Mouse (Mus musculus): ENCODE measurements around the gene 9430015G10Rik. TPM values are rescaled to one million over a fixed set of nuclear protein-coding genes. Genes with fewer than 3 reads are reported as not detected.

Gene 9430015G10Rik
- polyA plus RNA-seq, 2 experiments = 34.4 to 74.5 TPM

DNA sequence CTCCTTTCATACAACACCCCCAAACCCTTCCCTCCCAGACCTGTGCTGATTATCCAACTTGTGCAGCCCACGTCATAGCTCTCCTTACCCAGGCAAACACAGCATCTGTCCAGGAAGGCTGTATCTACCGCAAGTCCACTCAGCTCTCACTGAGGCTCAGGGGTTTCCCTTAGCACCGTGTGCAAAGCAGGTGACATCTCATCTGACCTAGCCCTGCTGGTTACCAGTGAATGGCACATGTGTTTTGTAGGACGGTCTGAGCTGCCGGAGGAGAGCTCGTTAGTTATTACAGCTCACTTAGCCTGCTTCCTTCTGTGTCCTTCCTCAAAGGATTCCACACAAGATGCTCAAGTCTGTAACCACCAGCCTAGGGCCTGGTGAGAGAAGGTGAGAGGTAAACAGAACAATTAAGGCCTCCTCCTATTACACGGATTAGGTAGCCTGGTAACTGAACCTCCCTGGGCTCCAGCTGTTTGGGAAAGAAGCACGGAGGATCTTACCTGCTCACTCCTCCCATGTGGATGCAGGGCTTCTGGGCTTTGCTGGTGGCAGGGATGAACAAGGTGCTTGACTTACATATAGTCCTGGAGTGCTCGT, 11.9 kb upstream of the 9430015G10Rik start:
- H3K27ac ChIP-seq (replicated peaks; ENCODE audit: low read depth, low read length) = no peak overlapping the region
- ATAC-seq (ENCODE audit: low FRiP score, low read depth) = no peak
- 44% methylated on average over 9 of the region's 9 CpGs for WGBS

DNA sequence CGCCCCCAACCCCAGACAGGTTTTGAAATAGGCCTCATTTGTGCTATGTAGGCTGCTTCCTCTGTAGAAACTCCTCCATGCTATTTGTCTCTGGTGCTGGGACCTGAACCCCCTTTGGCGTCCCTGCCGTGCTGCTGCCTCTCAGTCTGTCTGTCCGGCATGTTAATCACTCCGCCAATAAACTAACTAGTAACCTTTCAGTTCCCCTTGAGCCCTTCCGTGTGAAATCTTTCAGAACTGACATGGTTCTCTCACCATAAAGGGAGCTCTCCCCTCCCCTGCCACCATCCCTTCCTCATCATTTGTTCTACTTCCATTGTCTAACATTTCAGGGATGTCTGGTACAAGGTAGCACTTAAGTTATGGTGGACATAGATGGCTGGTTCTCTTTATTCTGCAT, 10.4 kb upstream of the 9430015G10Rik start:
- no peak for ATAC-seq (ENCODE audit: low FRiP score, low read depth)
- WGBS = 61% methylated on average over 6 of the region's 6 CpGs
- Histone ChIP-seq H3K4me2 (replicated peaks; ENCODE audit: low read depth, low read length, severe bottlenecking) (no peak overlapping the region), H3K9ac (ENCODE audit: low read depth, low read length, severe bottlenecking) (no peak overlapping the region), H3K36me3 (ENCODE audit: control insufficient read depth, insufficient read depth, low read length) (no peaks in the 10 kb centered on the region), H3K9me3 (ENCODE audit: control insufficient read depth, low read length) (no peaks in the 10 kb centered on the region), H3K27me3 (ENCODE audit: control insufficient read depth, insufficient read depth, low read length) (no peaks in the 10 kb centered on the region), H3K27ac (replicated peaks; ENCODE audit: low read depth, low read length) (no peak overlapping the region), H3K4me1 (ENCODE audit: control insufficient read depth, insufficient read depth, low read length) (no peaks in the 10 kb centered on the region), H3K4me3 (replicated peaks; ENCODE audit: low read length) (no peak overlapping the region)
- no peak for DNase-seq (ENCODE audit: low spot score)
- no peak for TF ChIP-seq POLR2A (IDR thresholded peaks at IDR 0.05; ENCODE audit: borderline replicate concordance, extremely low read depth, insufficient read depth, insufficient read length)

More for the DNA sequence above, 11.9 kb upstream of the 9430015G10Rik start:
- Histone ChIP-seq H3K9ac (ENCODE audit: low read depth, low read length, severe bottlenecking) (no peak overlapping the region), H3K4me3 (replicated peaks; ENCODE audit: low read length) (no peak overlapping the region), H3K9me3 (ENCODE audit: control insufficient read depth, low read length) (no peaks in the 10 kb centered on the region), H3K36me3 (ENCODE audit: control insufficient read depth, insufficient read depth, low read length) (no peaks in the 10 kb centered on the region), H3K27me3 (ENCODE audit: control insufficient read depth, insufficient read depth, low read length) (no peaks in the 10 kb centered on the region), H3K4me2 (replicated peaks; ENCODE audit: low read depth, low read length, severe bottlenecking) (no peak overlapping the region), H3K4me1 (ENCODE audit: control insufficient read depth, insufficient read depth, low read length) (no peaks in the 10 kb centered on the region)
- TF ChIP-seq POLR2A (IDR thresholded peaks at IDR 0.05; ENCODE audit: borderline replicate concordance, extremely low read depth, insufficient read depth, insufficient read length) = no peak
- DNase-seq (ENCODE audit: low spot score) = no peak

DNA sequence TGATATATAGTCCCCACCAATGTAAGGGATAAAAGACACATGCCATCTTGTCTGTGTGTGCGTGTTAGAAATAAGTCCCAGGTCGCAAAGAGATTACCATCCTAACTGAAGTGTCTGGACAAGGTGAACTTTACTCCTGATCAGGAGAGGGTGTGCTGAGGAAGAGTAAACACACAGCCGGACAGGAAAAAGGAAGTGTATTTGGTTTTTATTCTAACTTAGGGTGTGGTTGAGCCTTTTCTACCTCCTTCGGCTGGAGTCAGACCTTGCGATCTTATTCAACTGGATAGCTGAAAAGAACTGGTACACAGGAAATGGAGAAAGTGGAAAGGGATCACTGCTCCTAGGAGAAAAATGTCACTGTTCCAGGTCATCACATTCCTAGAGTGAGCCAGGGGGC, 9.3 kb upstream of the 9430015G10Rik start:
- no peak overlapping the region for H3K9ac ChIP-seq (ENCODE audit: low read depth, low read length, severe bottlenecking)
- no peaks in the 10 kb centered on the region for H3K36me3 ChIP-seq (ENCODE audit: control insufficient read depth, insufficient read depth, low read length)
- WGBS = 87% methylated on average over 5 of the region's 5 CpGs
- DNase-seq (ENCODE audit: low spot score) (no peak), ATAC-seq (ENCODE audit: low FRiP score, low read depth) (no peak)
- no peak for TF ChIP-seq POLR2A (IDR thresholded peaks at IDR 0.05; ENCODE audit: borderline replicate concordance, extremely low read depth, insufficient read depth, insufficient read length)
- H3K4me2 ChIP-seq (replicated peaks; ENCODE audit: low read depth, low read length, severe bottlenecking) = no peak overlapping the region
- no peaks in the 10 kb centered on the region for H3K9me3 ChIP-seq (ENCODE audit: control insufficient read depth, low read length)
- no peak overlapping the region for H3K4me3 ChIP-seq (replicated peaks; ENCODE audit: low read length)
- no peak overlapping the region for H3K27ac ChIP-seq (replicated peaks; ENCODE audit: low read depth, low read length)
- no peaks in the 10 kb centered on the region for H3K4me1 ChIP-seq (ENCODE audit: control insufficient read depth, insufficient read depth, low read length)
- no peaks in the 10 kb centered on the region for H3K27me3 ChIP-seq (ENCODE audit: control insufficient read depth, insufficient read depth, low read length)

DNA sequence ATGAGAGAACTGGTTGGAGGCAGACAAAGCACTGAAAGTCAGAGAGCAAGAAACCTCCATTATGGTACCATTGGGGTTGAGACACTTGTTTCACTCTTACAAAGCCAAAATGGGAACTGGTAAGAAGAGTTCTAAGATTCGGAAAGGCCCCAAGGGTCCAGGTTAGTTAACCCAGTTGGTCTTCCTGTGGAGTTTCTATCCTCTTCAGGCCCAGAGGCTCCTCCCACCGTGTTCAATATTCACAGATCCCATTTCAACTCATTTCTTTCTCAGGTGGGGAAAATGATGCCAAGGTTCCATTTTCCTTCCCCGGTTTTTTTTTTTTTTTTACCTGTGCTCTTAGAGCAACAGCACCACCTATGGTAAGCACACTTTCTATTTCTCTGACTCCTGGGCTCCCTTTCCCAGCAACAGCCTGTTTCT, 8.3 kb upstream of the 9430015G10Rik start:
- ATAC-seq (ENCODE audit: low FRiP score, low read depth) (no peak), DNase-seq (ENCODE audit: low spot score) (peak; percentile 16)
- H3K4me2 ChIP-seq (replicated peaks; ENCODE audit: low read depth, low read length, severe bottlenecking) = no peak overlapping the region
- WGBS = 41% methylated on average over 3 of the region's 3 CpGs
- no peak overlapping the region for H3K9ac ChIP-seq (ENCODE audit: low read depth, low read length, severe bottlenecking)
- H3K27me3 ChIP-seq (ENCODE audit: control insufficient read depth, insufficient read depth, low read length) = no peaks in the 10 kb centered on the region
- no peaks in the 10 kb centered on the region for H3K36me3 ChIP-seq (ENCODE audit: control insufficient read depth, insufficient read depth, low read length)
- TF ChIP-seq POLR2A (IDR thresholded peaks at IDR 0.05; ENCODE audit: borderline replicate concordance, extremely low read depth, insufficient read depth, insufficient read length) = no peak
- no peaks in the 10 kb centered on the region for H3K9me3 ChIP-seq (ENCODE audit: control insufficient read depth, low read length)
- H3K4me3 ChIP-seq (replicated peaks; ENCODE audit: low read length) = no peak overlapping the region
- H3K27ac ChIP-seq (replicated peaks; ENCODE audit: low read depth, low read length) = no peak overlapping the region
- no peaks in the 10 kb centered on the region for H3K4me1 ChIP-seq (ENCODE audit: control insufficient read depth, insufficient read depth, low read length)

DNA sequence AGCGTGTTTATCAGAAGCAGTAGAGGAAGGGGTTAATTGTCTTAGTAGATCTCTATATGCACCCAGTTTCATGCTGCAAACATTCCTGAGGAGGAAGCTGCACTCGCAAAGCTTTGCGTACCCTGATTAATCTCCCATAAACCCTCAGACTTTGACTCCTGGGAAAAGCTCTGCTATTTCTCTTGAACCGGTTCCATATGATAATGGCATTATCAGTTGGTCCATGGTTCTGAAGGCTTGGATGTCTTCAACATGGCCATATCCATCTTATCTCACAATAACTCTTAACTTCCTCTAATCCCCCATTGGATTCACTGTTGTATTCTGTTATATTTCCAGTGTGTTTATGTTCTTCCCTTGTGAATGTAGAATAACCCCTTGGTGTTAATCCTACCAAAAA, 6.4 kb upstream of the 9430015G10Rik start:
- Histone ChIP-seq H3K4me2 (replicated peaks; ENCODE audit: low read depth, low read length, severe bottlenecking) (no peak overlapping the region), H3K4me1 (ENCODE audit: control insufficient read depth, insufficient read depth, low read length) (no peaks in the 10 kb centered on the region), H3K27ac (replicated peaks; ENCODE audit: low read depth, low read length) (no peak overlapping the region), H3K9ac (ENCODE audit: low read depth, low read length, severe bottlenecking) (no peak overlapping the region), H3K36me3 (ENCODE audit: control insufficient read depth, insufficient read depth, low read length) (no peaks in the 10 kb centered on the region), H3K9me3 (ENCODE audit: control insufficient read depth, low read length) (no peaks in the 10 kb centered on the region), H3K4me3 (replicated peaks; ENCODE audit: low read length) (no peak overlapping the region), H3K27me3 (ENCODE audit: control insufficient read depth, insufficient read depth, low read length) (no peaks in the 10 kb centered on the region)
- 76% methylated on average over 4 of the region's 4 CpGs for WGBS
- TF ChIP-seq POLR2A (IDR thresholded peaks at IDR 0.05; ENCODE audit: borderline replicate concordance, extremely low read depth, insufficient read depth, insufficient read length) = no peak
- ATAC-seq (ENCODE audit: low FRiP score, low read depth) (no peak), DNase-seq (ENCODE audit: low spot score) (no peak)
